Mouse (Mus musculus) cerebellum, adult 8-10 months (tissue): ENCODE results near the gene Olfr98.
"Not testable (repeated sequence)": the region's sequence is repeated elsewhere in the genome, so short reads cannot be mapped to it uniquely, and the experiment has no call there.

ENCODE experiments used
- DNase-seq: peaks from one replicate; pipeline ENCODE4 v3.0.0; 2022

The Olfr98 gene

DNA sequence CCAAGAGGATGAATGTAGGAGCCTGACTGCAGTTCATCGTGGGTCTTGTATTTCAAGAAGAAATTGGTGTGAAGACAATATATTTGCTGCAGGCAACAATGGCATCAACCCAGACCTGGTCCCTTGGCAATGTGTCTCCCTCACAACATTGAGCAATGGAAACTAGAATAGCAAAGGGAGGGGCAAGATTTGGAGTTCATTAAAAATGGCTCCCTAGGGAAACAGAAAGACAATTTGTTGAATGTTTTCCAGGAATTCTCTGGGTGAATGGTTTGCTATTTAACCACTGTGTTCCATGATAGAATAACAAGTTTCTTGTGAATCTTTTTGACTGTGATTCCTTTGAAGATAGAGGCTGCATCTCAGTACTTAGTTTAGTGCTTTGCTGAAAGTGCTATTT lies at the start of gene Olfr98:
Olfr98 (minus strand) TSS at position 124 of the 400 bp plus-strand sequence.
- DNase-seq, result no peak

DNA sequence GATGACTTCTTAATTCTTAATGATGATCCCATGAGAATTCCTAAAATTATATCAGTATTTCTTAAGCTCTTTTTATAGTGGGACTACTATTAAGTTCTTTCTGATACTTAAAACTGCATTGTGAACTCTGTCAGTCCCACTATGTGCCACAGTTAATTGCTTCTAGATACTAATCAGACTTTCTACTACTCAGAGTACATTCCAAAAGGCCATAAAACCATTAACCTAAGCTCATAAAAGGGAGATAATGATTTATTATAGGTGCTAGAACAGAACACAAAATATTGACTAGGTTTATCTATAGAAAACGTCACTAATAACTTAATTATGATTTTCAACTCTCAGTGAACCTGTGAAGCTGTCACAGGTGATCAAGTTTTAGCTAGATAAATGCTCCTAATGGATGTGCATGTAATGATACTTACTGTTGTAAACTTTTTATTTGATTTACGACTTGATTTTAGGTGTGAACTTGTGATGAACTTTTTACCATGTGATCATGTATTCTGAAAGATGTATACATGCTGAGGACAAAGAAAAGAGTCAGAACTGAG lies 46.7 kb upstream of the Olfr98 start:
- DNase-seq, result no peak

DNA sequence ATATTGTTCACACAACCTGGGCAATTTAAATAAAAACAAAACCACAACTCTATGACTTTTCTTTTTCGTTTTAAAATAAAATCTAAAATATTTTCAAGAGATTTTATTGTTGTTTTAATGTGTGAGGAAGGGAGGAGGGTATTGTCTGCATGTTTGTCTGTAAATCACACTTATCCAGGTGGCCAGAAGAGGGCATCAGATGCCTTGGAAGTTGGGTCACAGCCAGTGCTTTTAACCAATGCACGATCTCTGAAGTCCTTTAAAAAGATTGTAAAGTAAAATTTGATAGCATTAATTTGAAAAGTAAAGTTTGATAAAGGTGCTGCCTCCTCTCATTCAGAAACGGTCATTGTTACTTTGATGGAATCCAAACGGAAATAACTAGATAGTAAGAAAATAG lies 44.9 kb upstream of the Olfr98 start:
- DNase-seq, result no peak

DNA sequence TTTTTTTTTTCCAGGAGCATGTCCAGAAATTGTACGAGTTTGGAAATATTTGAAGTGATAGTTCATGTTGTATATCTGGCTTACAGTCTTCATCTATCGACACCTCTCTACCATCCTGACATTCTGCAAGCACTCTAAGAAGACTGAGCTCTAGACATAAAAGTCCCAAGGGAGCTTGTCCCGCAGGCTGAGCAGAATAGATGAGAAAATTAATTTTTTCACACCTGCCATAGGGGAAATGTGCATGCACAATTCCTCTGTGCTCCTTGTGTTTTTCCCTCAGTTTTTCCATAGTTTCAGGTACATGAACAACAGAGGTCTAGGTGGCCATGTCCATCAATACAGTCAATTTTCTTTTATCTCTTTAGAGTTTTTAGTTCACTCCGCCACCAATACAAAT lies 40.7 kb upstream of the Olfr98 start, which contains the start of gene Olfr101:
Olfr101 (minus strand) TSS at position 101 of the 400 bp plus-strand sequence.
- no peak for DNase-seq

DNA sequence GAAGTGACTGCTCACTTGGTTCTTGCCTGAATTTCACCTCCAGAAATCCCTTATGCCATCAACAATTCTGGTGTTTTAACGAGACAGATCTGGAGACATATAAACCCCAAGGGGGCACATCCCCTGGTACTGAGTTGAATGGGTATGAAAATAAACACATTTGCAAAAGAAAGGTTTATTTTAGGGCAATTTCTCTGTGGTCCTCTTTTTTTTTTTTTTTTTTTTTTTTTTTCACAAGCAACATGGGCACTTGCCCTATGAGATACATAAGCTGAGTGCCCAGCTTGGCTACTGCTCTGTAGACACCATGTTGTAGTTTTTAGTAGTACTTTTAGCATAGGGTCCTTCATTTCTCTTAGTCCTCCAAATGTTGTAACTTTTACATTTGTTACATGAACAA lies 19.8 kb upstream of the Olfr98 start, which contains the start of gene Olfr99:
Olfr99 (minus strand) TSS at position 101 of the 400 bp plus-strand sequence.
- no peak for DNase-seq

DNA sequence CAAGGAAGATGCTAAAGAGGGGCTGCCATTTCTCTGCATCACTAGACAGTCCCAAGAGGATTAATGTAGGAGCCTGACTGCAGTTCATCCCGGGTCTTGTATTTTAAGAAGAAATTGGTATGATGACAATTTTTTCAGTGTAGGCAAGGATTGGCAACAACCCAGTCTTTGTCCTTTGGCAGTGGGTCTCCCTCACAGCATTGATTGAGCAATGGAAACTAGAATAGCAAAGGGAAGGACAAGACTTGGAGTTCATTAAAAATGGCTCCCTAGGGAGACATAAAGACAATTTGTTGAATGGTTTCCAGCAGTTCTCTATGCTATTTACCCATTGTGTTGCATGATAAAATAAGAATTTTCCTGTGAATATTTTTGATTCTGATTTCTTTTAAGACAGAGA lies 16.8 kb upstream of the Olfr98 start:
- DNase-seq, result no peak

DNA sequence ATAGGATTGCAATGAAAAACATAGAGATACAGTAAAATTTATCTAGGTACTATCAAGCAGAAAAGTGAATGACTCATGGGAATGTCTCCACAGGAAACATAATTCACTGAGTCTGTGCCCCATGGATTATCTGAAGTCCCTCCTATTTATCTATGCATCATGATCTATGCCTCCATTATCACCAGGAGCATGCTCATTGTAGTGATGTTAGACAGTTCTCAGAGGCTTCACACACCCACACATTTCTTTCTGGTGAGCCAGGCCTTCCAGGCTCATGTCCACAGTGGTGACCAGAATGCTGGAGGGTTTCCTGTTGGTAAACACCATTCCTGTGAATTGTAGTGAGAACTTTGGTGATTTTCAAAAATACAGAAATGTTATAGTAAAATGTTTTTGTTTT lies 13.0 kb upstream of the Olfr98 start:
- no peak for DNase-seq

DNA sequence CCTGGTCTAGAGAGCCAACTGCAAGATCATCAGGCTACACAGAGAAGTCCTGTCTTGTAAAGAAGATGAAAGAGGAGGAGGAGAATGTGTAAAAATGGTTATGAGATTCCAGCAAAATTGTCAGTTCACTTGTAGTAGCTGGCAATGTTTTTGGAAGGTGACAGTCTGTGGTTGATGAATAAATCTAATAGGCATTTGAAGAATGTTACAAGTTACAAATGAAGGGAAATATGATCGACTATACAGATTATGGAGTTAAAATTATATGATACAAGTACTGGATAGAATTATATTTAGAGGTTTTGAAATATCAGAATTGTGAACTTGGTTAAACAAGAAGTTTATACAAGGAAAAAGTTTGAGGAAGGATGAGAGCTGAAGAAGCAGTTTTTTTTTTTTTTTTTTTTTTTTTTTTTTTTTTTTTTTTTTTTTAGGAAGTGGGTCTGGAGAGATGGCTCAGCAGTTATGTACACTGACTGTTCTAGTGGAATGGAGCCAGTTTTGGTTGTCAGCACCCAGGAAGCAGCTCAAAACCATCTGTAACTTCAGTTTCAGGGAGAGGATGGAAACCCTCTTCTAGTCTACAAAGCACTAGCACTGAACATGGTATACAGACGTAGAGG lies 12.2 kb upstream of the Olfr98 start:
- DNase-seq, result no peak

DNA sequence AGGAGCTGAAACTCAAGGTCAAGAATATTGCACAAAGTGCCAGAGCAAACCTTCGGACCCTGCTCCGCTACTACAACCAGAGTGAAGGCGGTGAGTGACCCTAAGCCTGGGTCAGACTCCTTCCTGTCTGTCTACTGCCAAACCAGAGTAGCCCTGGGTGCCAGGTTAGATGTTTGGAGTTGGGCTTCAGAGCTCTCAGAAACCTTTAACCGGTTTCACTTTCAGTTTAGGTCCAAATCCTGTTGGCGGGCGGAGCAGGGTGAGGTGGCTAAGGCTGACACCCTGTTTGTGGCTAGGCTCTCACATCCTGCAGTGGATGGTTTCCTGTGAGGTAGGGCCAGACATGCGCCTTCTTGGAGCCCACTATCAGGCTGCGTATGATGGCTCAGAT lies 7.1 kb upstream of the Olfr98 start:
- no peak for DNase-seq

DNA sequence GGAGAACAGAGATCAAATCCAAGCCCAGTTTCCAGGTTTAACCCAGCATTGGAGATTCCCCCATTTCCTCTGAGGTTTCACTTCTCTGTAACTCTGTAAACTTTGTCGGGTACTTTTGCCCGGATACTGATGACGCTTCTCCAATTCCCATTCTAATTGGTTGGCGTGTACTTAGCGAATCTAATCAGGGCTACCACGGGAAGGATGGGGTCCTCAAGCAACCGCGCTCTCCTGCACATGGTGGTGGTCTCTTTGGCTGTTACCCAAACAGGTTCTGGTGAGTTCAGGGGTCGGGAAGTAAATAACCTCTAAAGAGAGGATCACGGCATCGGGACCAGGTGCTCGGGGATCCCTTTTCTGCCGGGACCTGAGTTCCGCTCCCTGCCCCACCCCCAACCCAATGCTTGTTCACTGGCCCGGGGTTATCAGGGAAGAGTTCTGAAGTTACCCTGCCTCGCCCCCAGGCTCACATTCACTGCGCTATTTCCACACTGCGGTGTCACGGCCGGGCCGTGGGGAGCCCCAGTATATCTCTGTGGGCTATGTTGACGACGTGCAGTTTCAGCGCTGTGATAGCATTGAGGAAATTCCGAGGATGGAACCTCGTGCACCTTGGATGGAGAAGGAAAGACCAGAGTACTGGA lies 6.6 kb upstream of the Olfr98 start, which contains the start of gene H2-M3:
H2-M3 (plus strand) TSS at position 163 of the 644 bp plus-strand sequence.
- DNase-seq, result peak; percentile 55

DNA sequence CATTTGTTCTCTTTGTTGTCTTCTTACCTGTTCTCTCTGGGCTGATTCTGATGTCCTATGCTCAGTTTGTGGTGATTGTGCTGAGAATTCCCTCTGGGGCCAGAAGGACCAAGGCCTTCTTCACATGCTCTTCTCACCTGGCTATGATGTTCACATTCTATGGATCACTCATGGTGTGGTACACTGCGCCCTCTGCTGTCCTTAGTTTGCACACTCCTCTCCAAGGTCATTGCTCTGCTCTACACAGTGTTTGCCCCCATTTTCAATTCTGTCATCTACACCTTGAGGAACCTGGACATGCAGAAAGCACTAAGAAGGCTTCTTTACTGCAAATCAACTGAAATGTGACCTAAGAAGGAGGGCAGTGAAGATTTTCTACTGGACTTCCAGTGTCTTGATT lies 13.0 kb downstream of the Olfr98 start:
- no peak for DNase-seq

DNA sequence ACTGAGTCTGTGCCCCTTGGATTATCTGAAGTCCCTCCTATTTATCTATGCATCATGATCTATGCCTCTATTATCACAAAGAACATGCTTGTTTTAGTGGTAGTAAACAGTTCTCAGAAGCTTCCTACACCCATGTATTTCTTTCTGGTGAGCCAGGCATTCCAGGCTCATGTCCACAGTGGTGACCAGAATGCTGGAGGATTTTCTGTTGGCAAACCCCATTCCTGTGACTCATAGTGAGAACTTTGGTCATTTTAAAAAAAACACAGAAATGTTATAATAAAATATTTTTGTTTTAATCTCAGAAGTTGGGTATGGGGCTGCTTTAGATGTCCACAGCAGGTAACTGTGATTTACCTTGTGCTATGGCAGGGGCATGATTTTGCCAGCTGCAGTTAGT lies 14.1 kb downstream of the Olfr98 start:
- DNase-seq, result no peak

DNA sequence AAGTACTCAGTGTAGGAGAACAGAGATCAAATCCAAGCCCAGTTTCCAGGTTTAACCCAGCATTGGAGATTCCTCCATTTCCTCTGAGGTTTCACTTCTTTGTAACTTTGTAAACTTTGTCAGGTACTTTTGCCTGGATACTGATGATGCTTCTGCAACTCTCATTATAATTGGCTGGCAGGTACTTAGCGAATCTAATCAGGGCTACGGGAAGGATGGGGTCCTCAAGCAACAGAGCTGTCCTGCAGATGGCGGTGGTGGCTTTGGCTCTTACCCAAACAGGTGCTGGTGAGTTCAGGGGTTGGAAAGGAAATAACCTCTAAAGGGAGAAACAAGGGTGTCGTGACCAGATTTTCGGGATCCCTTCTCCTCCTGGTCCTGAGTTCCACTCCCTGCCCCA lies 16.8 kb downstream of the Olfr98 start:
- no peak for DNase-seq

DNA sequence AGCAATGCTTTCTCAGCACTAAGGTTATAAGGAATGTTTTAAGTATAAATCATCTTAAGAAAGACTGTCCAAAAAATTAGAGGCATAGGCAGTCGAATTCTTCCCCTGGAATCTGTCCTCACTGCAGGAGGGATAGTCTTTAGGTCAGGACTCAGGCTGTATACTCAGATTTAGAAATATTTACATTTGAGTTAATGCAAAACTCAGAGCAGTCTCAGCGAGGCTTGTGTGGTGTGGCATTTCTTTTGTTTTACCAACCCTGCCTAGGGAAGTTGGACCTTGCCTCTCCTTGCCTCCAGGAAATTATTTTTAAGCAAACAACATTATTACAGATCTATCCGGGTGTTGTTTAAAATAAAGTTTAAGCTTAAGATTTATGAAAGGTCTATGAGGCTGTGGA lies 21.4 kb downstream of the Olfr98 start:
- no peak for DNase-seq

DNA sequence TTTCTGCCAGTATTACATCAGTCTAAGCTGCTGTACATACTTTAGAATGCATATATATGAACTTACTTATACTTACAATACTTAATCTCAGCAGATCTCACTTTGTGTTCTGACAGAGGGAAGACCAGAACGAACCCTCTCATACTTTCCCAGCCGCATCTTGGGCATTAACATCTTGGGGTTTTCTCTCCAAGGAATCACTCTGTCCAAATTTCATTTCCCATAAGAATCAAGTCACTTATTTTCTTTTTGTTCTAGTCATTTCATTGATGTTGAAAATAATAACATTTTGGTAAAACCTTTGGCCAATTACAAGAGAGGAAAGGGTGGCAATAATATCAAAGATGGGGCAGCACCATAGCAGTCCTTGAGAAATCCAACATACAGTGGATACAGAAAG lies 26.3 kb downstream of the Olfr98 start, which contains the start of gene Olfr97:
Olfr97 (minus strand) TSS at position 101 of the 400 bp plus-strand sequence.
- DNase-seq, result not testable (repeated sequence)

DNA sequence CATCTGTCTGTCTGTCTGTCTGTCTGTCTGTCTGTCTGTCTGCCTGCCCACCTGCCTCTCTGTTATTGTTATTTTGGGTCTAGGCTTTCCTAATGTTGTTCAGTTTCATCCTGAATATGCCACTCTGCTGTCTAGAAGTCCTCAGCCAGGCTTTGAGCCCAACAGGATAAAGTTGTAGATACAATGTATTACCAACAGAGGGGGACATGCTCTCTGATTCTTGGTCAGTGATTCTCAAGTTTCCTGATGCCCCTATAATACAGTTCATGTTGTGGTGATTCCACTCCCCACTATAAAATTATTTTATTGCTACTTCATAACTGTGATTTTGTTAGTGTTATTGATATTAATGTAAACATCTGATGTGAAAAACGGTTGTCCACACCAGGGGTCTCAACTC lies 41.7 kb downstream of the Olfr98 start:
- no peak for DNase-seq

DNA sequence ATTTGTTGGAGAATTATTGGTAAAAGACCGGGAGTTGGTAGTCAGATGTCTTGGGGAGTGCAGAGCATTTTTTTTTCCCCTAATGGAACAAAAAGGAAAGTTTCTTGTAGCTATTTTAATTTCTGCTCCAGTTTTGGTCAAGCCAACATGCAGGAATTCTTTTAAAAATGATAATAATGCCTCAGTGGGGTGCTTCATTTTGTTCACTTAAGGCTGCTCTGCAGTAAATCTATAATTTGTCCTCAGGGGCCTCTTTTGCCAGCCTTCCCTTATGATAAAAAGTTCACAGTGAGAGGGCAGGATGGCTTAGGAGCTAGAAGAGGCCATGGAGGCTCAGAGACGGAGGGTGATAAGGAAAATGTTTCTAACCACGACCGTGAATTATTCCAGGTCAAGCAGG lies 43.7 kb downstream of the Olfr98 start, which contains the start of gene Olfr96:
Olfr96 (plus strand) TSS at position 301 of the 400 bp plus-strand sequence.
- no peak for DNase-seq

DNA sequence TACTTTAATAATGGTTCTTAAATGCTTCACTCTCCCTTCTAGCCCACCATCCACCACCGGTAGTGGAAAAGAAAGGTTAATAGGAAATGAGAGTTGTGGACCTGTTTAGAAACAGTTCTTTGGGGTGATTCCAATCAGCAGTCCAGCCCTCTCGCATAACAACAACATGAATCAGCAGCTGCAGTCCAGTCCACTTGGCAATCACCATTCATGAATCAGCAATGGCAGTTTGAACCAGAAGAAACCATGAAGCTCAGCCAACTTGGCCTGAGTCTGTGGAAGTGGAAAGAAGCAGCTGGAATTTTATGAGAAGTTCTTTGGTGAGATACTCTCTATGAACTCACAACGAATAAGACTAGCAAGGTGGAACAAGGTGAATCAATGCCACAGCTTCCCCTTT lies 45.1 kb downstream of the Olfr98 start:
- DNase-seq, result no peak

DNA sequence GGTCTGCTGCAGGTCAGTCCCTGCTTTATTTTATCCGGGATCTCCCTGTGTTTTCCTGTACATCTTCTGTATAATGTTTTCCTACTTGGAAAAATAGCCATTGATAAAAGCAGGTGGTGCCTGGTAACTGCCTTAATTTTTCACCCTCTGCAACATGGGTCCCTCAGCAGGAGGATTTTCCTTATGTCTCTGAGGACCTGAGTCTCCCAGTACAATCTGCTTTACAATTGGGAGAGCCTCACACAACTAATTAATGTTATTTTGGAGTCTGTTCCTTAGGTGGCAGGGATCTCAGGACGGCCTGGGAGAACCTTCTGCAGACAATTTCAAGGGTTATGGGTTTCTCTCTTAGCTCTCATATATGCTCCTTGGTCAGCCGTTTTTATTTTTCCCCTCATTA lies 50.5 kb downstream of the Olfr98 start, which contains the start of gene Olfr95:
Olfr95 (minus strand) TSS at position 101 of the 400 bp plus-strand sequence.
- no peak for DNase-seq
